Mouse (Mus musculus): ENCODE data around the gene Prkci. TPM values are rescaled to one million over a fixed set of nuclear protein-coding genes. Genes with fewer than 3 reads are reported as not detected.

Prkci gene
- polyA plus RNA-seq, 1 experiment from 2014 or later, result 16.5 TPM

- Histone ChIP-seq H3K27me3 (replicated peaks) (no peaks in the 10 kb centered on the region), H3K4me3 (peak within 1 kb of the TSS; percentile 91), H3K9ac (peak within 1 kb of the TSS; percentile 95), H3K9me3 (no peaks in the 10 kb centered on the region), H3K36me3 (peaks cover 18% of the 10 kb centered on the region), H3K27ac (replicated peaks) (peak within 1 kb of the TSS; percentile 94), H3K4me1 (peaks cover 19% of the 10 kb centered on the region), H3K4me2 (peak within 1 kb of the TSS; percentile 75)
- under 1% methylated on average over 34 of the region's 34 CpGs for WGBS
- ATAC-seq (ENCODE audit: extremely low read depth, insufficient number of reproducible peaks, low FRiP score, low TSS enrichment), result peak; percentile 74
Observed at GRCm38 (mm10) chr3:30969104-30969581, 26.4 kb upstream of the Prkci start, which contains the start of gene Phc3. Gene Phc3, minus strand, starts transcription at chr3:30969415.

- WGBS, result 37% methylated on average over 9 of the region's 9 CpGs
- Histone ChIP-seq H3K4me1 (no peaks in the 10 kb centered on the region), H3K4me2 (no peak overlapping the region), H3K9me3 (no peaks in the 10 kb centered on the region), H3K9ac (no peak overlapping the region), H3K27ac (replicated peaks) (no peak overlapping the region), H3K4me3 (no peak overlapping the region), H3K27me3 (replicated peaks) (no peaks in the 10 kb centered on the region), H3K36me3 (no peaks in the 10 kb centered on the region)
- no peak for ATAC-seq (ENCODE audit: extremely low read depth, insufficient number of reproducible peaks, low FRiP score, low TSS enrichment)
Observed at GRCm38 (mm10) chr3:30975102-30975754, 20.3 kb upstream of the Prkci start.

GRCm38 (mm10) chr3:30976991-30977603 is 18.4 kb upstream of the Prkci start:
- ATAC-seq (ENCODE audit: extremely low read depth, insufficient number of reproducible peaks, low FRiP score, low TSS enrichment), result no peak
- WGBS, result 33% methylated on average over 1 of the region's 1 CpGs
- Histone ChIP-seq H3K4me2 (no peak overlapping the region), H3K4me1 (0 out of 2 replicates have a peak, but pooled peaks cover 4% of the 10 kb centered on the region), H3K9me3 (no peaks in the 10 kb centered on the region), H3K27me3 (replicated peaks) (no peaks in the 10 kb centered on the region), H3K36me3 (no peaks in the 10 kb centered on the region), H3K27ac (replicated peaks) (no peak overlapping the region), H3K4me3 (no peak overlapping the region), H3K9ac (no peak overlapping the region)

GRCm38 (mm10) chr3:30981616-30982380 is 13.7 kb upstream of the Prkci start:
- Histone ChIP-seq H3K9me3 (no peaks in the 10 kb centered on the region), H3K4me2 (no peak overlapping the region), H3K9ac (no peak overlapping the region), H3K4me1 (0 out of 2 replicates have a peak, but pooled peaks cover 4% of the 10 kb centered on the region), H3K4me3 (no peak overlapping the region), H3K27me3 (replicated peaks) (no peaks in the 10 kb centered on the region), H3K36me3 (no peaks in the 10 kb centered on the region), H3K27ac (replicated peaks) (no peak overlapping the region)
- ATAC-seq (ENCODE audit: extremely low read depth, insufficient number of reproducible peaks, low FRiP score, low TSS enrichment), result no peak
- 56% methylated on average over 5 of the region's 5 CpGs for WGBS

- H3K27ac ChIP-seq (replicated peaks), result no peak overlapping the region
- H3K4me3 ChIP-seq, result no peak overlapping the region
- no peaks in the 10 kb centered on the region for H3K27me3 ChIP-seq (replicated peaks)
- no peaks in the 10 kb centered on the region for H3K36me3 ChIP-seq
- no peak overlapping the region for H3K4me2 ChIP-seq
- no peaks in the 10 kb centered on the region for H3K9me3 ChIP-seq
- no peak for ATAC-seq (ENCODE audit: extremely low read depth, insufficient number of reproducible peaks, low FRiP score, low TSS enrichment)
- no peak overlapping the region for H3K9ac ChIP-seq
- 62% methylated on average over 8 of the region's 8 CpGs for WGBS
- H3K4me1 ChIP-seq, result peaks cover 12% of the 10 kb centered on the region
Observed at GRCm38 (mm10) chr3:30982924-30983536, 12.5 kb upstream of the Prkci start.

- WGBS, result 36% methylated on average over 9 of the region's 9 CpGs
- no peak for ATAC-seq (ENCODE audit: extremely low read depth, insufficient number of reproducible peaks, low FRiP score, low TSS enrichment)
- peak overlapping the region; percentile 44 for H3K4me2 ChIP-seq
- H3K9me3 ChIP-seq, result no peaks in the 10 kb centered on the region
- H3K27ac ChIP-seq (replicated peaks), result peak overlapping the region; percentile 80
- no peak overlapping the region for H3K9ac ChIP-seq
- H3K4me3 ChIP-seq, result no peak overlapping the region
- no peaks in the 10 kb centered on the region for H3K36me3 ChIP-seq
- no peaks in the 10 kb centered on the region for H3K27me3 ChIP-seq (replicated peaks)
- peaks cover 12% of the 10 kb centered on the region for H3K4me1 ChIP-seq
Observed at GRCm38 (mm10) chr3:30987396-30988318, 7.9 kb upstream of the Prkci start.

GRCm38 (mm10) chr3:30992161-30992560 is 3.4 kb upstream of the Prkci start:
- no peak for ATAC-seq (ENCODE audit: extremely low read depth, insufficient number of reproducible peaks, low FRiP score, low TSS enrichment)
- H3K9me3 ChIP-seq, result no peaks in the 10 kb centered on the region
- 72% methylated on average over 7 of the region's 7 CpGs for whole genome bisulfite sequencing
- no peaks in the 10 kb centered on the region for H3K36me3 ChIP-seq
- no peaks in the 10 kb centered on the region for H3K27me3 ChIP-seq (replicated peaks)
- H3K9ac ChIP-seq, result no peak overlapping the region
- no peak overlapping the region for H3K4me2 ChIP-seq
- peaks cover 20% of the 10 kb centered on the region for H3K4me1 ChIP-seq
- no peak overlapping the region for H3K4me3 ChIP-seq
- no peak overlapping the region for H3K27ac ChIP-seq (replicated peaks)

GRCm38 (mm10) chr3:30993066-30993573 is 2.4 kb upstream of the Prkci start:
- Histone ChIP-seq H3K36me3 (no peaks in the 10 kb centered on the region), H3K9ac (no peak overlapping the region), H3K4me1 (peaks cover 17% of the 10 kb centered on the region), H3K4me2 (no peak overlapping the region), H3K27me3 (replicated peaks) (no peaks in the 10 kb centered on the region), H3K4me3 (no peak overlapping the region), H3K27ac (replicated peaks) (no peak overlapping the region), H3K9me3 (no peaks in the 10 kb centered on the region)
- no peak for ATAC-seq (ENCODE audit: extremely low read depth, insufficient number of reproducible peaks, low FRiP score, low TSS enrichment)

- peak overlapping the region; percentile 91 for H3K27ac ChIP-seq (replicated peaks)
- peaks cover 26% of the 10 kb centered on the region for H3K4me1 ChIP-seq
- 17% methylated on average over 6 of the region's 6 CpGs for WGBS
- H3K36me3 ChIP-seq, result no peaks in the 10 kb centered on the region
- no peak for ATAC-seq (ENCODE audit: extremely low read depth, insufficient number of reproducible peaks, low FRiP score, low TSS enrichment)
- peak overlapping the region; percentile 81 for H3K4me3 ChIP-seq
- H3K4me2 ChIP-seq, result peak overlapping the region; percentile 84
- no peaks in the 10 kb centered on the region for H3K9me3 ChIP-seq
- peak overlapping the region; percentile 65 for H3K9ac ChIP-seq
- H3K27me3 ChIP-seq (replicated peaks), result no peaks in the 10 kb centered on the region
Observed at GRCm38 (mm10) chr3:30994859-30995258, 688 bp upstream of the Prkci start.

GRCm38 (mm10) chr3:30995899-30996687 is 546 bp downstream of the Prkci start:
- WGBS, result 1% methylated on average over 49 of the region's 49 CpGs
- Histone ChIP-seq H3K27ac (replicated peaks) (peak overlapping the region; percentile 91), H3K36me3 (no peaks in the 10 kb centered on the region), H3K4me2 (peak overlapping the region; percentile 84), H3K9ac (peak overlapping the region; percentile 93), H3K4me1 (peaks cover 34% of the 10 kb centered on the region), H3K4me3 (peak overlapping the region; percentile 81), H3K27me3 (replicated peaks) (no peaks in the 10 kb centered on the region), H3K9me3 (no peaks in the 10 kb centered on the region)
- peak; percentile 71; the same call in 1 of the 2 replicates for ATAC-seq (ENCODE audit: extremely low read depth, insufficient number of reproducible peaks, low FRiP score, low TSS enrichment)
